Mouse (Mus musculus) neural tube, embryonic 14.5 days (tissue): ENCODE measurements around the gene Them4. TPM values are rescaled to one million over a fixed set of nuclear protein-coding genes. Genes with fewer than 3 reads are reported as not detected.

ENCODE experiments used
- polyA plus RNA-seq: library from polyadenylated mRNA; unstranded; fragments of >200 nt; fragmentation: Nextera tagmentation; extraction: Ambion mirVana; gene quantifications from 2 replicates; pipeline ENCODE4 v1.2.1, GENCODE M21; 2014

The Them4 gene
- polyA plus RNA-seq, 1 experiment from 2014 or later = 68.8 TPM

Other genes with a start within 250 kb of the Them4 start
- not detected in 2 replicates for gene Gm10697, start 237.4 kb upstream of the Them4 start, polyA plus RNA-seq
- not detected in 2 replicates for gene Gm10696, start 131.9 kb upstream of the Them4 start, polyA plus RNA-seq
- not detected in 2 replicates for gene Gm5286, start 113.4 kb upstream of the Them4 start, polyA plus RNA-seq
- not detected in 2 replicates for gene Gm4778, start 46.1 kb upstream of the Them4 start, polyA plus RNA-seq
- gene Them5, start 32.0 kb downstream of the Them4 start, polyA plus RNA-seq = 0.22 TPM in 1 of 2 replicates, not detected in the other
- 3.9 and 4.3 TPM in 2 replicates for gene C2cd4d, start 52.3 kb downstream of the Them4 start, polyA plus RNA-seq
- gene Rorc, start 62.7 kb downstream of the Them4 start, polyA plus RNA-seq = 0.24 and 0.49 TPM in 2 replicates
- 1.3 and 1.4 TPM in 2 replicates for gene Lingo4, start 88.4 kb downstream of the Them4 start, polyA plus RNA-seq
- 51.5 and 52.5 TPM in 2 replicates for gene Tdrkh, start 103.2 kb downstream of the Them4 start, polyA plus RNA-seq
- gene Mrpl9, start 133.2 kb downstream of the Them4 start, polyA plus RNA-seq = 59.5 and 64.1 TPM in 2 replicates
- 0.76 and 1.7 TPM in 2 replicates for gene Oaz3, start 133.8 kb downstream of the Them4 start, polyA plus RNA-seq
- gene Celf3, start 168.2 kb downstream of the Them4 start, polyA plus RNA-seq = 232 and 319 TPM in 2 replicates
- 14.6 and 17.5 TPM in 2 replicates for gene Riiad1, start 170.3 kb downstream of the Them4 start, polyA plus RNA-seq